Mouse (Mus musculus) spleen, postnatal 10 days (tissue): Measurements from ENCODE around the gene Zranb2.

Source experiments
- DNase-seq, 2 experiments: peaks; one replicate each; pipeline ENCODE4 v3.0.0; 2021 to 2022; ENCODE audit warnings: low spot score in 2 of 2

Gene Zranb2

GRCm38 (mm10) chr3:157533964-157534785 is at the start of gene Zranb2:
Gene Zranb2, plus strand, starts transcription at chr3:157534160.
- peak; percentile 92 to 96 for DNase-seq

GRCm38 (mm10) chr3:157492043-157492442 is 41.9 kb upstream of the Zranb2 start:
- DNase-seq = no peak

- no peak for DNase-seq
These were observed 31.7 kb upstream of the Zranb2 start for GRCm38 (mm10) chr3:157502216-157502615.

GRCm38 (mm10) chr3:157514116-157514796 is 19.7 kb upstream of the Zranb2 start:
- DNase-seq = no peak

GRCm38 (mm10) chr3:157516471-157516870 is 17.5 kb upstream of the Zranb2 start:
- no peak for DNase-seq

GRCm38 (mm10) chr3:157517992-157518391 is 16.0 kb upstream of the Zranb2 start:
- DNase-seq = no peak

- peak in 1 of 2 experiments; percentile 19 for DNase-seq
These were observed 13.5 kb upstream of the Zranb2 start for GRCm38 (mm10) chr3:157520433-157520832.

GRCm38 (mm10) chr3:157523834-157524233 is 10.1 kb upstream of the Zranb2 start:
- DNase-seq = no peak

GRCm38 (mm10) chr3:157531585-157531984 is 2.4 kb upstream of the Zranb2 start:
- no peak for DNase-seq

- no peak for DNase-seq
These were observed 941 bp downstream of the Zranb2 start for GRCm38 (mm10) chr3:157534786-157535415.

GRCm38 (mm10) chr3:157549323-157549722 is 15.4 kb downstream of the Zranb2 start:
- DNase-seq = no peak

GRCm38 (mm10) chr3:157549758-157550600 is 16.0 kb downstream of the Zranb2 start:
- no peak for DNase-seq

- DNase-seq = no peak
These were observed 31.2 kb downstream of the Zranb2 start for GRCm38 (mm10) chr3:157565196-157565595.

GRCm38 (mm10) chr3:157566725-157567565 is 33.0 kb downstream of the Zranb2 start, which contains the start of gene Ptger3:
Gene Ptger3, plus strand, starts transcription at chr3:157566892.
- DNase-seq = no peak

GRCm38 (mm10) chr3:157567566-157568132 is 33.7 kb downstream of the Zranb2 start:
- no peak for DNase-seq

- DNase-seq = no peak
These were observed 38.1 kb downstream of the Zranb2 start for GRCm38 (mm10) chr3:157572011-157572410.

GRCm38 (mm10) chr3:157575441-157576342 is 41.7 kb downstream of the Zranb2 start:
- no peak for DNase-seq

- no peak for DNase-seq
These were observed 42.4 kb downstream of the Zranb2 start for GRCm38 (mm10) chr3:157576343-157576722.

- DNase-seq = no peak
These were observed 42.9 kb downstream of the Zranb2 start for GRCm38 (mm10) chr3:157576862-157577261.
